8 mouse cellular contexts compared by ENCODE assay signal in the genomic region with DNA sequence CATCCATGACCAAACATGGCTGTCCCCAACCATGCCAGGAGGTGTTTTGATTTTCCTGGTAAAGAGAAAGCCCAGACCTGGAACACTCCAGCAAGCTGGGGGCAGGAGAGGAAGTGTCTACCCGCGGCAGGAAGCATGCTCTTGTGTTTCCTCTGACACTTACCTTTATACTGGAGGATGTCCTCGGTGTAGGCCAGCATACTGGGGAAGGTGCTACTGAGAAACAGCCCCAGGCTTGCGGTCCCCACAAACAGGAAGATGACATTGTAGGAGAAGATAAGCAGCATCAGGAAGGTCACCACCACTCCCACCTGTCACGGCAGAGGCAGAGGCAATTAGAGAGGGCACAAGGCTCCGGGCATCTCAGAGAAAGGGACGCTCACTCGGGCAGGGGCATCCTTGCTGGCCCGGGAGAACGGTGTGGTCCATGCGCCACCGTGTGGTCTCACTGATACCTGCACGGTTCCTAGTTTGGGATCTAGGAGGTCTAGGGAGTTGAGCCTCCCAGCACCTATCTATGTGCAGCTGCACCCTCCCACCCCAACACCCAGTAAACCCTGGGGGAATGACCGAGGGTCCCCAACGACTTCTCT. TPM values are rescaled to one million over a fixed set of nuclear protein-coding genes. Genes with fewer than 3 reads are reported as not detected.
A peak's percentile ranks its signal among the peaks of the same experiment; 100 is the strongest.
DNase-seq lines count a peak whose midpoint lies in the region; ATAC-seq lines count a peak whose summit lies in the region.

No protein-coding gene starts in this region.

- H3K27ac ChIP-seq in liver, embryonic 12.5 days, result no peak overlapping the region

- H3K36me3 ChIP-seq in liver, embryonic 12.5 days, result no peaks in the 10 kb centered on the region
- H3K36me3 ChIP-seq in splenic B cell, adult 2 months (ENCODE audit: control insufficient read depth, insufficient read depth, low read length, poor library complexity, severe bottlenecking), result no peaks in the 10 kb centered on the region; the same call in 1 of the 2 replicates

- WGBS in liver, embryonic 12.5 days (ENCODE audit: insufficient replicate concordance), result 11% methylated on average over 15 of the region's 15 CpGs

- H3K4me1 ChIP-seq in liver, embryonic 12.5 days, result no peaks in the 10 kb centered on the region

- no peaks in the 10 kb centered on the region for H3K27me3 ChIP-seq in liver, embryonic 12.5 days (replicated peaks)
- no peaks in the 10 kb centered on the region for H3K27me3 ChIP-seq in splenic B cell, adult 2 months (ENCODE audit: control insufficient read depth, insufficient read depth, low read length, poor library complexity, severe bottlenecking)

- no peak overlapping the region for H3K4me2 ChIP-seq in liver, embryonic 12.5 days

- ATAC-seq in common myeloid progenitor, adult 5-6 weeks (replicated peaks; ENCODE audit: low read depth, poor library complexity, severe bottlenecking), result peak; percentile 86
- peak; percentile 54; the same call in 1 of the 2 replicates for ATAC-seq in liver, embryonic 12.5 days

- peak; percentile 76 for DNase-seq in 3T3-L1 (ENCODE audit: low read depth, low spot score)
- peak; percentile 64 for DNase-seq in adipocyte (ENCODE audit: low spot score)
- peak; percentile 60 to 61 for DNase-seq in gastrocnemius, postnatal 4 days (ENCODE audit: low spot score in 2 of 2)
- peak; percentile 66 for DNase-seq in kidney, adult 9 months
- DNase-seq in neural tube, embryonic 10.5 days (ENCODE audit: extremely low spot score, low spot score), result peak; percentile 63
- peak; percentile 80 for DNase-seq in splenic B cell, adult 2 months (ENCODE audit: low read depth, low spot score)

- no peak overlapping the region for H3K4me3 ChIP-seq in liver, embryonic 12.5 days

- no peaks in the 10 kb centered on the region for H3K9me3 ChIP-seq in liver, embryonic 12.5 days (replicated peaks)

- H3K9ac ChIP-seq in liver, embryonic 12.5 days, result no peak overlapping the region

RNA-seq across cellular contexts. Expression of gene Mfsd4a, which starts 21.6 kb away (rescaled TPM):
- 0.63 and 5.5 TPM in 2 replicates for total RNA-seq in common myeloid progenitor, adult 5-6 weeks (2017)
- total RNA-seq in gastrocnemius, postnatal 4 days (2021), result 1 to 10 TPM; 1.7 to 2.5 TPM
- polyA plus RNA-seq in liver, embryonic 12.5 days (2016; fragmentation: Nextera tagmentation; extraction: Ambion mirVana), result 8.2 and 8.5 TPM in 2 replicates

RNA-seq across cellular contexts. Expression of gene Elk4, which starts 38.8 kb away (rescaled TPM):
- total RNA-seq in common myeloid progenitor, adult 5-6 weeks (2017), result 86.9 and 112 TPM in 2 replicates
- 10 to 100 TPM; 89.7 to 91.0 TPM for total RNA-seq in gastrocnemius, postnatal 4 days (2021)
- polyA plus RNA-seq in liver, embryonic 12.5 days (2016; fragmentation: Nextera tagmentation; extraction: Ambion mirVana), result 14.4 and 16.4 TPM in 2 replicates
